Mouse (Mus musculus): ENCODE results near the gene Mettl7a3.
"Not testable (repeated sequence)": the region's sequence is repeated elsewhere in the genome, so short reads cannot be mapped to it uniquely, and the experiment has no call there.

Mettl7a3 gene

DNA sequence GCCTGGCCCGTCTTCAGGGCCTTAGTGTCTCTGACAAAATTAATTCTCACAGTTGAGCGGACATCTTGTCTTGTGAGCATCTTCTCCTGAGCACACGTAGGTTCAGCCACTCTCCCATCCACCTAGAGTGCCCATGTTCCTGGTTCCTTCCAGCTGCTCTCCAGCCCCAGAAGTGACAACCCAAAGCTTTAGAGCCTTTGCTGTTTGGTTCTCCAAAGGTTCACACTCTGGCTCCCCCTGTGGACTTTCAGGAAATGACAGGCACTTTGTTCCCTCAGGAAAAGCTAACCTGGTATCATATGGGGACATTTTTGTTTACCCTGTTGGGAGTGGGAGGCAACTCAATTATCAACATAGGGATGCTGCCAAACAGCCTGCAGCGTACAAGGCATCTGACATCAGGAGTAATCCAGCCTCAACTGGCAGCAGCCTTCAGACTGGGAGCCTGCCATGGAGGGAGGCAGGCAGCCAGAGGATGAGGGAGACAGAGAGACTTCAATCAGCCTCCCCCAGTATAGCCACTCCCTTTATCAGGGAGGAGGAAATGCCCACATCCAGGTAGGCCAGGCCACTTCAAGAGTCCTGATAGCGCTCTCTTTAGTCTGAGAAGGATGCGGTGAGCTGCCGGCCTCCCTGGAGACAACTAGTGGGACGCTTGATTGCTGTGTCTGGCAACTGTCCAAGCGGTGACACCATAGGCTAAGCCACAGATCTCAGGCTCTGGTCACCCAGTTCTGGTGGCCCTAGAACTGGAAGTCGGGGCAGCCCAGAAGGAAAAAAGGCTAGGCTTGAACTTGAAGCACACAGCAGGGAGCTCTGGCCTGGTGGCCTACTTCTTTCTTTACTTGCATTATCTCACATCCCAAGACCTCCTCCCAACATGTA lies 2.4 kb upstream of the Mettl7a3 start:
- not testable (repeated sequence) for DNase-seq

DNA sequence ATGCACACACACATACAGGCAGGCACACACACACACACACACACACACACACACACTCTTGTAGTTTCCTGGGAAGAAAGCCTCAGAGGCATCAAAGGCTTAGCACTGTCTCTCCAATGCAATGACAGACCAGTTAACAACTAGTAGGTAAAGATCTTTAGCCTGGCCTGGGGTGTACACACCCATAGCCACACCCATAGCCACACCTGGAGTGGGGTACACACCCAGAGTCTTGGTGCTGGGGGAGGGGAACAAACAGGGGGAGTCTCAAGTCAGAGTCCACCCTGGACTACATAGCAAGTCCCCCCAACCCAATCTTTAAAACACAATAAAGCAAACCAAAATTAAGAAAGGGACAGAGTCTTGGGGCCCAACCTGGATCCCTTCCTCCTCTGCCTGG lies 2.6 kb downstream of the Mettl7a3 start:
- DNase-seq = not testable (repeated sequence)

DNA sequence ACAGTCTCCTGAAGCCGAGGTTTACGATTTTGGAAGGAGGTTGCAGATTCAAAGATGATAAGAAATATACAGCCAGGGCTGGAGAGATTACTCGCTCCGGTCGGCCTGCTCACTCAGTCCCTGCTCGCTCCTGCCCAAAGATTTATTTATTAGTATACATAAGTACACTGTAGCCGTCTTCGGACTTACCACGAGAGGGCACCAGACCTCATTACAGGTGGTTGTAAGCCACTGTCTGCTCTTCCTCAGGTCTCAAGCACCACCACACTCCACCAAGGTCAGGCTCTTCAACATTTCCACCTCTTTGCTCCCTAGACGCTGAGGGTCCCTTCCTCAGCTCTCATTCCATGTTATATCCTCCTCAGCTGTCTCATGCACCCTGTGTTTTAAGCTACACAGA lies 3.1 kb downstream of the Mettl7a3 start:
- DNase-seq = peak; percentile 80

DNA sequence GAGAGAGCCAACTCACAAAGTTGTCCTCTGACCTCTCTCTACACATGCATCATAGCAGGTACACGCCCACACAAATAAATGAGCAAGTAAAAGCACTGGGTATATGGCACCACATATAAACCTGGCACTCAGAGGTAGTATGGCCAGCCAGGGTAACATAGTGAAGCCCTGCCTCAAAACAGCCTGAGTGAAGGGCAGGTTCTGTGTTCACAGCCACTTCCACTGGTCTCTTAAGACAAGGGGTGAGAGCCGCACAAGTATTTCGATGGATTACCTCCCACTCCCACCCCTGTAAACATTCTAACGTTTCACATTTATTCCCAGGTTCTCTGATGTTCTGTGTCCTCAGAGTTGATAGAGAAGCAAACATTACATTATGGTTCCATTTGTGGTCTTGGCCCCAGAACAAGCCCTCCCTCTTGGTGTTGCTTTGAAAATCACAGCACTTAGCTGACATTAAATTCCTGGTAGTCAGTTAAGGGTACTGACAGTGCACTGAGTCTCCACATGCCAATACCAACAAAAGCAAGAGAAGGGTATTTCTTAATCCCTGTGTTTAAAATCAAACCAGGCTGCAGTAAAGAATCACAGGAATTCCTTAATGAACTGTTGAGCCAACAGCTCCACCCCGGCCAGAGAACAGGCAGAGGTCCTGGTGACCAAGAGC lies 6.7 kb downstream of the Mettl7a3 start:
- DNase-seq = not testable (repeated sequence)

DNA sequence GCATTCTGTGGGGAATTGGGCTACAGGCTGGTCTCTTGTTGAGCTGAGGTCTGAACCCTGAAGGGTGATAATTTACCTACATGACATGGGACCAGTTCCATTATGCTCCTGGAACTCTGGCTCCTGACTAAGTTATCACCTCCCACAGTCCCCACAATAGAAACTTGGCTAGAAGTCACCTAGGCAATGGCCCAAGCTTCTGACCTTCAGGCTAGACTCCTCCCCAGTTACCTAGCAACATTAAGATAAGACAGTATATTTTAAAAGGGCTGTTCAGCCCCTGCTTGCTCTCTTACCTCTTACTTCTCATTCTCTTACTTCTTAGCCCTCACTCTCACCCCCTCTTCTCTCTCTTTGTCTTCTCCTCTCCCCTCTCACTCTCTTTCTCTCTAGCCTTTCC lies 10.8 kb downstream of the Mettl7a3 start:
- DNase-seq = peak; percentile 35

DNA sequence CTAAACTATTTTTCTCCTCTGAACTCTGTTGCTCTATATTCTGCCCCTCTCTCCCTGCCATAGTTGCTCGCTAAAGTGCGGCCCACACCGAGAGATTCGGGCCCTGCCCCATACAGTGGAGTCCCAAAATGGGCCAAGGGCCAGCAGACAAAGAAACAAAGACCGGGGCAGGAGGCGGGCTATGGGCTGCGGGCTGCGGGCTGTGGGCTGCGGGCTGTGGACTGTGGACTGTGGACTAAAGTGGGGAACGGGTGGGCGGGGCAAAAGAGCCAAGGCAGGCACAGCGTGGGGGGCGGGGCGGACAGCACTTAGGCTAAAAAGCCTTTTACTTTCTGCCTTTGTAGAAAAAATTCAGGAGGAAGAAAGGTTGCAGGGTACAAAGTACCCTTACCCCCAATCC lies 12.0 kb downstream of the Mettl7a3 start:
- DNase-seq = peak; percentile 84

DNA sequence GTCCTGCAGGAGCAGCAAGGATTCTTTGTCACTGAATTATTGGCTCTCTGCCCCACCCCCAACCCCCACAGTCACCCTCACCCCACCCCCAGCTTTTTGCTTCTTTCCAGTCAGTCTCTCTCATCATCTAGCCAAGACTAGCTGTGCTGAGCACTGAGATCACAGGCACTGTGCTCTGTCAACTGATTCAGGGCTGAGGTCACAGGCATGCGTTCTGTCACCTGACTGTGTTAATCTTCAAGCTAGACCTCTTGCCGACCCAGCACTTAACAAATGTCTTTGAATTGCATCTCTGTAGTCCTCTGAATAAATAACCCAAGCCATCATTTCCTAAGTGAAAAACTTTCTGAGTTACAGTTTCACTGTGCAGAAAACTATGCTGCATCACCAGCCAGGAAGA lies 14.8 kb downstream of the Mettl7a3 start:
- DNase-seq = peak; percentile 82

DNA sequence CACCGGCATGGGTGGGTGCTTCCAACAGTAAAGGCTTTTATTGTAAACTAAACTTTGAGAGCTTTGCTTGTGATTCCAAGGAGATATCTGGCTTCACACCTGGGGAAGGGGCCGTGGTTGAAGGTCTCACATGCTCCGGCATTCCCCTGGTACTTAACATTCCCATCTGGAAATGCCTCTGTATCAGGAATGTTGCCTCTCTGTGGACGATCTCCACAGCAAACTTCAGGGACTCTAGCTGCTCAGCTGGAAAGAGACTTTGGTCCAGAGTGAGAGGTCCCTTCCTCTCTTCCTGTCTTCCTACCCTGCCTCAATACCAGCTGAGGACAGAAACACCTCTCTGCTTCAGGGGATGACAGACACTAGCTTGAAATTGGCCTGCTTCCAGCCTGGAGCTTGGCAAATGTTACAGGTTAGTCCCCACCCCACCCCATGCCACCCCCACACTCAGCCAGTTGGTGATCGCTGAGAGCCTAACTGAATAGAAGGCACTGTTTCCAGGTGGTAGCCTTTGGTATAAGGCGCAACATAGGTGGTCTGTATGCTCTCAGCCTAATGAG lies 16.9 kb downstream of the Mettl7a3 start:
- peak; percentile 47 for DNase-seq

DNA sequence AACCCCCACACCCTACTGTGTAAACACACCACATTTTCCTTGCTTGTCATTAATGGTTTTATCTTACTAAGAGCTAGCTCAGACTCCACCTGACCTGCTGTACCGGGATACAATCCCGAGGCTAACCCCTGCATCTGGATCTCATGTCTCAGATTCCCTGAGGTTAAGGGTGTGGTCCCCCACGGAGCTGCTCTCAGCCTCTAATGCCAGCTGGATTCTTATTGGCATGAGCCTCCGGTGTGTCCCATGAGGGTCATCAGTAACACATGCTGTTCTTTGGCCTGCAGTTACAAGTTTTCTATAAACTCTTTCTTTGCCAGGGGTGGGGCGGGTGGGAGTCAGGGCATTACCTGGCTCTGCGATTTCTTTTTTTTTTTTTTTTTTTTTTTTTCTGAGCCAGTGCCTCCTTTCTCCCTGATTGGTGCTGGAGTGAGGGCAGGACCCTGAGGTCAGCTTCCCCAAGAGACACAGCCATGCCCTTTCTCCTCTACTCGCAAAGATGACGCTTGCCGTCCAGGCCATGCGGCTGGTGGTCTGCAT lies 18.1 kb downstream of the Mettl7a3 start, which contains the start of the genes Methig1 and Mettl7a2:
Methig1 (plus strand) TSS at position 439 of the 540 bp plus-strand sequence.
Mettl7a2 (plus strand) TSS at position 490 of the 540 bp plus-strand sequence.
- no peak for DNase-seq

DNA sequence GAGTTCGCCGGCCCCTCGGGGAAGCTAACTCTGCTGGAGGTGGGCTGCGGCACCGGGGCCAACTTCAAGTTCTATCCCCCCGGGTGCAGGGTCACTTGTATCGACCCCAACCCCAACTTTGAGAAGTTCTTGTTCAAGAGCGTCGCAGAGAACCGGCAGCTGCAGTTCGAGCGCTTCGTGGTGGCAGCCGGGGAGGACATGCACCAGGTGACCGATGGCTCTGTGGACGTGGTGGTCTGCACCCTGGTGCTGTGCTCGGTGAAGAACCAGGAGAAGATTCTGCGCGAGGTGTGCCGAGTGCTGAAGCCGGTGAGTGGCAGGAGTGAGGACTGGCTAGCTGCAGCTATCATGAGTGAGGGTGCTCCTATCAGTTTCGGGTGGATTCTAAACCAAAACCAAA lies 18.7 kb downstream of the Mettl7a3 start:
- DNase-seq = not testable (repeated sequence)

DNA sequence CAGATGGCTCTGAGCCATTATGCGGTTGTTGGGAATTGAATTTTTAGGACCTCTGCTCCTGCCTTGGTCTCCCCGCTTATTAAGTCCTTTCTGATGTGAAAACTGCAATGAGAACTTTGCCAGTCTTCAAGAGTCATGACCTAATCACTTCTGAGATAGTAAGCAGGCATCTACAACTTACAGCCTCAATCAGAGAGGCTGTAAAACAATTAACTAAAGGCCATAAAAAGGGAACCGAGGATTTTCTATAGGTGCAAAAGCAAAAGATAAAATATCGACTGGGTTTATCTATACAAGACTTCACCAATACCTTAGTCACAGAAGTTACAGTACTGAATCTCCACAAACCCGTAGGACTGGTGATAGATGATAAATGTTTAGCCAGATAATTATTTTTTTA lies 21.1 kb downstream of the Mettl7a3 start:
- DNase-seq = no peak

DNA sequence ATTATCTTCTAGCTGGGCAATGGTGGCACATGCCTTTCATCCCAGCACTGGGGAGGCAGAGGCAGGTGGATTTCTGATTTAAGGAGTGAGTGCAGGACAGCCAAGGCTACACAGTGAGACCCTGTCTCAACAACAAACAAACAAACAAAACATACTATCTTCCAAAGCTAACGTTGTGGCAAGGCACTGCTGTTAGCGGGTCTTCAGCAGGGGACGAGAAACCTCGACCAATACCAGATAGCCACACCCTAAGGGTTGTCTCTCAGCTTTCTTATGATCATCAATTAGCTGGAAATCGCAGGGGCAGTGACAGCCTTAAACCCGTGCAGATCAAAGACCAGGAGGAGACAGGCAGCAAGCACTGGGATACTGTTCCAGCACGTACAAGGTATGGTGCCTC lies 29.5 kb downstream of the Mettl7a3 start, which contains the start of gene Higd1c:
Higd1c (plus strand) TSS at position 301 of the 400 bp plus-strand sequence.
- DNase-seq = no peak

DNA sequence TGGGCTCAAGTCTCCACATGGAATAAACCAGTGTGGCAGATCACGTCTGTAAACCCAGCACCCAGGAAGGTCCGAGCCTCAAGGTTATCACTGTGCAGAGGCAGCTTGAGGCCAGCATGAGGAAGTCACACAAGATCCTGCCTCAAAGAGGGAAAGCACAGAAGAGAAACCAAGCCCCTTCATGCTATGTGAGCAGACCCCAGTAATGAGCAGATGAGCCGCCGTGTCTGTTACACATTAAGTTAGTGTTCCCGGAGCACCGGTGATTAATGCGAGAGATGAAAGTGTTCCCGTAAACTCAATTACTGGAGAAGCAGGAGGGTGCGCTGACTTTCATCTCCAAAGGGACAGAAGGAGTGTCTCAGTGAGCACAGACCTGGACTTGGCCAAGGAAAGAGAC lies 31.2 kb downstream of the Mettl7a3 start:
- not testable (repeated sequence) for DNase-seq

DNA sequence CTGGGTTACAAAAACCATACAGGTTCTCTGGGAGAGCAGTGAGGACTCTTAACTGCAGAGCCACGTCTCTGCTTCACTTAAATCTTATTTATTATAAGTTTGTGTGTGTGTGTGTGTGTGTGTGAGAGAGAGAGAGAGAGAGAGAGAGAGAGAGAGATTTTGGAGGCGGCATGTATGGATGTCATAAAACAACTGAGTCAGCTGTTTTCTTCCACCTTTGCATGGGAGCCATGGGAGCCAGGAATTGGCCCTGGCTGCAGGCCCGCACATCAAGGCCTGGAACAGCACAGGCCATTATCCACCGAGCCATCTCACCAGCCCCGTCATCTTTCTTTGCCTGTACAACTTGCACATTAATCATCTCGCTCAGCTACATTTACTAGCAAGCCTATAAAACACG lies 32.4 kb downstream of the Mettl7a3 start:
- DNase-seq = no peak

DNA sequence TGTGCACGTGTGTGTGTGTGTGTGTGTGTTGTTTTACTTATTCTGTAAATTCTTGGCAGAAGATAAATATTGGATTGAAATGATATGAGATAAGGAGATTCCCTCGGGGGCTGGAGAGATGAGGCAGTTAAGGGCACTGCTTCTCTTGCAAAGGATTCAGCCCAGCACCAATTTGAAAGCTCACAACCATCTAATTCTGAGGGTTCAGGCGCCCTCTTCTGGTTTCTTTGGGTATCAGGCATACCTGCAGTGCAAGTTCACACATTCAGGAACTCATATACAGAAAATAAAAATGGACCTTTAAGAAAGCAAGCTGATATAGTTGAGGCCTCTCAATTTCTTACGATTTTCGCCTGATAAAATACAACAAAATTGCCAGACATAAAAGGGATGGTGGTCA lies 40.3 kb downstream of the Mettl7a3 start:
- peak; percentile 76 for DNase-seq

DNA sequence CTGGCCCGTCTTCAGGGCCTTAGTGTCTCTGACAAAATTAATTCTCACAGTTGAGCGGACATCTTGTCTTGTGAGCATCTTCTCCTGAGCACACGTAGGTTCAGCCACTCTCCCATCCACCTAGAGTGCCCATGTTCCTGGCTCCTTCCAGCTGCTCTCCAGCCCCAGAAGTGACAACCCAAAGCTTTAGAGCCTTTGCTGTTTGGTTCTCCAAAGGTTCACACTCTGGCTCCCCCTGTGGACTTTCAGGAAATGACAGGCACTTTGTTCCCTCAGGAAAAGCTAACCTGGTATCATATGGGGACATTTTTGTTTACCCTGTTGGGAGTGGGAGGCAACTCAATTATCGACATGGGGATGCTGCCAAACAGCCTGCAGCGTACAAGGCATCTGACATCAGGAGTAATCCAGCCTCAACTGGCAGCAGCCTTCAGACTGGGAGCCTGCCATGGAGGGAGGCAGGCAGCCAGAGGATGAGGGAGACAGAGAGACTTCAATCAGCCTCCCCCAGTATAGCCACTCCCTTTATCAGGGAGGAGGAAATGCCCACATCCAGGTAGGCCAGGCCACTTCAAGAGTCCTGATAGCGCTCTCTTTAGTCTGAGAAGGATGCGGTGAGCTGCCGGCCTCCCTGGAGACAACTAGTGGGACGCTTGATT lies 43.2 kb downstream of the Mettl7a3 start:
- DNase-seq = not testable (repeated sequence)

DNA sequence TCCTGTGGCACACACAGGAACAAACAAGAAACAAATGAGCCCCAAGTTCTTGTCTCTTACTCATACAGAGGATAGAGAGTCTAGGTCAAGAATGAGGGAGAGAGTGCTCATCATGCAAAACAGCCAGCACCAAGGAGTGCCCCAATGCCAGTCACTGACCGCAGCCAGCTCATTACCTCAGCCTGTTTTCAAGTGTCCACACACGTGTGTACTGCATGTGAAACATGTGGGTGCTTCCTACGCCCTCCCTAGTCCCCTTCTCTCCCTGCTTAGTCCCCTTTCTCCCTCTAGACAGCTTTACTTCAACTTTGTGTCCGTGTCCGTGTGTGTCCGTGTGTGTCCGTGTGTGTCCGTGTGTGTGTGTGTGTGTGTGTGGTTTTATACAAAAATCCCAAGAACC lies 44.9 kb downstream of the Mettl7a3 start:
- no peak for DNase-seq

DNA sequence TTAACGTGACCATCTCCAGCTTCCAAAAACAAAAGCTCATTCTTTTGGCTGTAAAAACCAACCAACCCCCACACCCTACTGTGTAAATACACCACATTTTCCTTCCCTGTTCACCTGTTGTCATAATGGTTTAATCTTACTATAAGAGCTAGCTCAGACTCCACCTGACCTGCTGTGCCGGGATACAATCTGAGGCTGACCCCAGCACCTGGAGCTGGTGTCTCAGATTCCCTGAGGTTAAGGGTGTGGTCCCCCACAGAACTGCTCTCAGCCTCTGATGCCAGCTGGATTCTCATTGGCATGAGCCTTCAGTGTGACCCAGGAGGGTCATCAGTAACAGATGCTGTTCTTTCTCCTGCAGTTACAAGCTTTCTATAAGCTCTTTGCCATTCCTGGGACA lies 45.4 kb downstream of the Mettl7a3 start:
- DNase-seq = no peak

DNA sequence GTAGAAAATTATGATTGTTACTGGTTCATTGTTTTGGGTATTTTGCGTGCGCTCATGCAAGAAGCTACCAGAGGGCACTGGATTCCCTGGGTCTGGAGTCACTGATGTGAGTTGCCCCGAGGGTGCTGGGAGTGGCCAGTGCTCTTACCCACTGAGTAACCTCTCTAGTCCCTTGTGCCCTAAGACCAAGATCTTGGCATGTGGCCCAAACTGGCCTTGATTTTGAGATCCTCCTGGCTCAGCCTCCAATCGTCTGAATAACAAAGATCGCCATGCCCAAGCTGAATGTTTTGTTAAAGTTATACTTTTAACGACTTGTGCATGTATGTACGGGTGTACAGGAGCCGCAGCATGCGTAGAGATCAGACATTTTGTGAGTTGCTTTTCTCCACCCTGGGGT lies 51.0 kb downstream of the Mettl7a3 start:
- no peak for DNase-seq

DNA sequence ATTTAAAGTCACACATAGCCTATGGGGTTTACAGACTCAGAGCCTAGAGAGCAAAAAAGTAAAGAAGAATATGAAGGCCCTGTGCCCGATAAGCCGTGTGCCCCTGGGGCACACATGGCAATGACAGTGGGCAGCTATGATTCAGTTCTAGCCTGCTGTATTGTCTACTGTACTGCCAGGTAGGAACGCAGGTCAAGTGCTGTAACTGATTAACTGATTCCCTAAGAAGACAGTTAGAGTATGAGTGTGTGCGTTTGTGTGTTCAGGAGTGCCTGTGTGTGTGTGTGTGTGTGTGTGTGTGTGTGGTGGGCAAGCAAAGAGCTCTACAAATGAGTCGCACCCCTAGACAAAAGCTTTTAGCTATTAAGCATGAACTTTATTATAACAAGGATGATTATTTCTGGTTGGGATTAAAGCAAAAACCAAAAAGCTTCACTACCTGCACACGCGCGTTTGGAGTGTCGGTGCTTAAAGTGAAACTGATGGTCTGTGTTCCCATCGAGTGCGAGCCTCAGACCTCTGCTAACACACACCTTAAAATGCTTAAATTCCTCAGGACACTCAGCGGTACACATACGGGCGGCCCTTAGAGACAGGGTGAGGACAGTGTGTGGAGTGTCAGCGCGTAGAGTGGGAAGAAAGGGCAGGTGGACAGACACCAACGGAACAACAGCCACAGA lies 53.0 kb downstream of the Mettl7a3 start:
- DNase-seq = no peak

DNA sequence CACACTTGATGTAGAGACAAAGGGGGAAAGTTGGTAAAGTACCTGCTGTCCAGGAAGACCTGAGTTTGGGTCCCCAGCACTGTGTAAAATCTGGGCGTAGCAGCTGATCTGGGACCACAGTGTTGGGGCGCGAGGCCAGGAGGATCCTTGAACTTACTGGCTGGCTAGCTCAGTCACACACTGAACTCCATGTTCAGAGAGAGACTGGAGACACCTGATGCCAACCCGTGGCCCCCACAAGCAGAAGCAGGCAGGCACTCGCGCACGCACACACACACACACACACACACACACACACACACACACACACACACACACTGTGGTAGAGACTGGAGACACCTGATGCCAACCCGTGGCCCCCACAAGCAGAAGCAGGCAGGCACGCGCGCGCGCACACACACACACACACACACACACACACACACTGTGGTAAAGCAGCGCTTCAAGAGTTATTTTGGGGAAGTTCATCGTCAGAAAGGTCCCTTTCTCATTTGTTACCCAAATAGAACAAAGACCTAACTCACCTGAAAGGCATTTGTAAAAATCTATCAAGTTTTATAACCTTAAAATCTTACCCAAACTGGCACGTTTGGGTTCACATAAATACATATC lies 53.6 kb downstream of the Mettl7a3 start:
- DNase-seq = no peak

DNA sequence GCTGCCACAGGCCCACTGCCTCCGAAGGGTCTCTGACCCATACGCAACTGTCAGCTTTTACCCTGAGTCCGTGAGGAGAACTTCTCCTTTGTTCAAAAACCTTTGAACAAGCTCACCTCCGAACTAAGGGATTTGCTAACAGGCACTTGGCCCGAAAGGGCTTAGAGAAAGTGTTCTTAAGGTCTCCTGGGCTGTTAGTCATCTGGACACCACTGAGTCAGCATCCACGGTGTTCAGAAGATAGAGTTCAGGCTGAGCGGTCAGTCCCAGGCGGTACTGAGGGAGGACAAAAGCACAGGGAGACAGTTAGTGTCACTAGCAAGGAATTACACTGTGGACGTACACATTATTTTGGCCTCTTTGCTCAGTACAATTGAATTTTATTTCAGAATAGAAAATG lies 54.2 kb downstream of the Mettl7a3 start:
- no peak for DNase-seq
